Mouse (Mus musculus) spleen, postnatal 4 days (tissue): ENCODE measurements around the gene Gpx7.
A peak's percentile ranks its signal among the peaks of the same experiment; 100 is the strongest.
"Not testable (repeated sequence)": the region's sequence is repeated elsewhere in the genome, so short reads cannot be mapped to it uniquely, and the experiment has no call there.

ENCODE experiments used
- DNase-seq, 2 experiments: peaks; one replicate each; pipeline ENCODE4 v3.0.0; 2022; ENCODE audit warnings: low spot score in 2 of 2

Gpx7 gene

GRCm38 (mm10) chr4:108391124-108391523 lies 15.6 kb downstream of the Gpx7 start:
- no peak for DNase-seq

GRCm38 (mm10) chr4:108388741-108389140 lies 18.0 kb downstream of the Gpx7 start:
- DNase-seq: no peak

DNA sequence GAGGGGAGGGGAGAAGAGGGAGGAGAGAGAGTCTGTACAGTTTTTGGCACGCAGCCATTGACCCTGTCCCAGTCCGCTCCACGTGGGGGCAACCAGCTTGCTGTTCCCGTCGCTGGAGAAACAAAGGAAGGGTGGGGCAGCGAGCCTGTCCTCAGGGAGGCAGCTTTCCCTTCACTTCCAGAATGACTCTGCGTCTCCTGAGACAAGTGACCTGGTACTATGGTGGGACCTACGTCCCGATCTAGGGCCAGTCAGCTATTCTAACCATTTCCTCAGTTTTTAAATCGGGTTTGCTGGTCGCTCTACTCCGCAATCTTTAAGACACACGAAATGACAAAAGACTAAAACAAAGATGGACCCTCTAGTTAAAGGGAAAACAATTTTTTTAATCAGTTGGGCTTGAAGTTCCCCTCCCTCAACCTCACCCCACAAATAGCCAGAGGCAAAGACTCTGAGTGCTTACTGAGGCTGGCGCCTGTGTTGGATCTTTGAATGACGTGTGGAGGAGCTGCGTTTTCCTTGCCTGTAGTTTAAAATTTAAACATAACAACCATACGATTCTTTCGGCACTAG lies 19.0 kb downstream of the Gpx7 start:
- no peak for DNase-seq

GRCm38 (mm10) chr4:108387106-108387505 lies 19.7 kb downstream of the Gpx7 start:
- DNase-seq: no peak

GRCm38 (mm10) chr4:108386087-108386486 lies 20.7 kb downstream of the Gpx7 start:
- no peak for DNase-seq

DNA sequence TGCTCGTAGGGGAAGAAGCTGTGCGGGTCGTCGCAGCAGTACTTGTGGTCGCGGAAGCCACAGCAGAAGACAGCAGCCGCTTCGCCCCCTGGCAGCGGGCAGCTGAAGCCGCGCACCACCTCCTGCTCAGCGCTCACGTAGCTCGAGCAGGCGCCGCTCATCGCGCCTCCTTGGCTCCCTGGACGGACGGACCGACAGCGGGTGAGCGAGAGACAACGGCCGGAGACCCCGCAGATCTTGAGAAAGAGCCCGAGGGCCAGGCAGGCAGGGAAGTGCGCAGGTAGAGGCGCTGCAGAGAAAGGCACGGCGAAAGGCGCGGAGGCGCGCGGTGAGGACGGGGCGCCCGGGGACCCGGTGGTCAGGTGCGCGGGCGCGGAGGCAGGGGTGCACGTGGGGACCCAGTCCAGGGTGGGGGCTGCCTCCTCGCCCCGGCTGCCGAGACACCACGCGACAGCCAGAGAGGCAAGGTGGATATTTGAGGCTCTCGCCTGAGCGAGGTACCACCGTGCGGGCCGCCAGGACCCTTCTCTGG lies 23.5 kb downstream of the Gpx7 start, which contains the start of gene Shisal2a:
TSS of gene Shisal2a (minus strand) at position 167 of the 532 bp plus-strand sequence.
- DNase-seq: peak in 1 of 2 experiments; percentile 65

- DNase-seq: no peak
Measured at GRCm38 (mm10) chr4:108380146-108380545, 26.6 kb downstream of the Gpx7 start.

GRCm38 (mm10) chr4:108379476-108379875 lies 27.3 kb downstream of the Gpx7 start:
- no peak for DNase-seq

DNA sequence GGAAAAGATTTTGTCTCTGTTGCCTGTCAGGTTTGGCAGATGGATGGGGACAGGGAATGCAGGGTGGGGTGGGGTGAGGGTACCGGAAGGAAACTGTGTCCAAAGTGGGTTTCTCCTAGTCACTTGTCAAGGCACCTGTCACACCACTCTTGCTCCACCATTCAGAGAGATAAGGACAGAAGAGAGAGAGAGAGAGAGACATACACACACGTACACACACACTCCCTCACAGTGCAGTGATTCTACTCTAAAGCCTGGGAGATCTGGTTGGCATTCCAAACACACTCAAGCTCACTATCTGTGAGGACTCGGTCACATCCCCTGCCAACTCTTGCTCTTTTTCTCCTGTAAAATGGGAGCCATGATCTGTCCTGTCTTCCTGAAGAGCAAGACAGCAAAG lies 34.6 kb downstream of the Gpx7 start:
- no peak for DNase-seq

- DNase-seq: no peak
Measured at GRCm38 (mm10) chr4:108371421-108371820, 35.3 kb downstream of the Gpx7 start.

GRCm38 (mm10) chr4:108370409-108370808 lies 36.4 kb downstream of the Gpx7 start:
- no peak for DNase-seq

DNA sequence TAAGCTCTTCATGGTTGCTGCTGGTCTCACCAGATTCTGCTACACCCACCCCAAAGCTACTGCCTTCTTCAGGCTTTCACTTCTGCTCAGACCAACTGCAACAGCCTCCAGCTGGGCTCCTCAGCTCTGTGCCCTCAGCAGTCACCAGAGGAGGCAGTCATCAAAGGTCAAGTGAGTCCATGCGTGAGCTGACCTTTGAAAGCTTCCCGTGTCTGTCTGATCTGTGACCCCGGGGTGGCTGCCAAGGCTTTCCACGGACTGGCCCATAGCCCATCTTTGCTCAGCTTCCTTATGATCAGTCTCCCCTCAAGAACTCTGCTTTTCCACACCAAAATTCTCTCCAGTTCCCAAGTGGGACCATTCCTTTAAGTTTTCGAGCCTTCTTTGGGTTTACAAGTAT lies 37.5 kb downstream of the Gpx7 start:
- no peak for DNase-seq

GRCm38 (mm10) chr4:108364111-108364476 lies 42.7 kb downstream of the Gpx7 start:
- no peak for DNase-seq

- DNase-seq: no peak
Measured at GRCm38 (mm10) chr4:108363355-108364110, 43.2 kb downstream of the Gpx7 start.

DNA sequence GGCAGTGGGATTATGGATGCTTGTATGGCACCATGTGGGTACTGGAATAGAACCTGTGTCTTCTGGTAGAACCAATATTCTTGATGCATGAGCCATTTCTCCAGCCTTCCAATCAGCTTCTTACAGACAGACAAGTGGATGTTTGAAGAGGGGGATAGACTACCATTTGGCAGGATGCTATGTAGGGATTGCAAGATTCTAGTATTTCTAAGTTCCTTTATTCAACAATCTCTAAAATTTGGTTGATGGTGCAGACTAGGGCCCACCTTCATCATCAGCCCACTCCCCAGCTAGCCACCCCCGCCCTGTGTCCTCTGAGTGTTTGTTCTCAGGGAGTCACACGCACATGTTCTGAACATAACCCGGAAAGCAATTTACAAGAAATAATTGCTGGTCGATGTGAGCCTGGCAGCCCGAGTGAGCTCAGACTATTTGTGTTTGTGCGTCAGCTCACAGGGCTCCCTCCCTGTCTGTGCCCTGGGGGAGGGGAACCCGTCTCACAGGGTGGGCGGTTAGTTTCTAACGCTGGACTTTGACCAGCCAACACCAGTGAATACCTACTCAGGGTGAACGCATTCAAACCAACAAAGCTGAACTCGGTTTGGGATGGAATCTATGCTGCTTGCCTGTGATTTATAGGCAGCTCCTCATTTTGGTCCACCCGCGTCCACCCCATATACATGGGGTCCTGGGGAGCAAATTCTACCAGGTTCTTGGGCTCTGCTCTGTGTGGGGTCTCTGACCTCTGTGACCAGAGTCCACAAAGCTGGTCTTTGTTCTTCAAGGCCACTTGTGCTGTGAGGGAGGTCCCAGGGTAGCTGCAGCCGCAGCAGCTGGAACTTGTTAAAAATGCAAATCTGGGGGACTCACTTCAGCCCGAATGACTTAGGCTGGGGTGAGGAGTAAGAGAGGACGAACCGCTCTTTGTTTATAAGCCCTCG lies 44.2 kb downstream of the Gpx7 start:
- no peak for DNase-seq

DNA sequence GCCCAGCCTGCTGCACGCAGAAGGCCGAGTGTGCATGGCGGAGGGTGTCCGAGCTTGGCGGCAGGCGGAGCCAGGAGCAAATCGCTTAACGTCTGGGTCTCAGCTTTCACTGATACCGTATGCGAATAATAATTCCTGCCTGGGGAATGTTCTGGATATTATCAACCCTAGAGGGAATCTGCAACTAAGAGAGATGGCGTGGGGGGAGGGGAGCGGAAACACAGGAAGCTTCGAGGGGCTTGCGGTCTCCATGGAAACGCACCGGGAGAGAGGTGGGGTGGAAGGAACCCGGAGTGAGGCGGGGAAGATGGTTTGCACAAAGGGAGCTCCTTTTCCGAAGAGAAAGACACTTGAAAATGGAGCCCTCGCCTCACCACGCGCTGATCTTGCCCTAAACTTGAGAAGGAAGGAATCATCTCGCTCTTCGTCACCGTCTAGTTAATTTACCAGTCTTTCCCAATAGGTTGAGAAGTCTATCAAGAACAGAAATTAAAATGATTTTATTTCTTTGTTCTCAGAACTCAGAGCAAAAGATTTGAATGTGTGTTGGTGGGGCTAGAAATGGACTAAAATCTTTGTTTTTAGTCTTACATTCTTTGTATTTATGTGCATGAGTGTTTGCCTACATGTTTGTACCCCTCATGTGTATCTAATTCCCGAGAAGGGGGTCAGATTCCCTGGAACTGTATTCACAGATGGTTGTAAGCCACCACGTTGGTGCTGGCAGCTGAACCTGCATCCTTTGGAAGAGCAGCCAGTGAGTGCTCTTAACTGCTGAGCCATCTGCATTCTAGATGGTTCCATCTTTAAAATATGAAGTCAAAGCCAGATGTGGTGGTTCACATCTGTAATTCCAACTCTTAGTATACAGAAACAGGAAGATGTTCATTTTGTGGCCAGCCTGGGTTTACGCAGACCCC lies 46.4 kb downstream of the Gpx7 start:
- no peak for DNase-seq

GRCm38 (mm10) chr4:108358498-108358897 lies 48.3 kb downstream of the Gpx7 start:
- no peak for DNase-seq

DNA sequence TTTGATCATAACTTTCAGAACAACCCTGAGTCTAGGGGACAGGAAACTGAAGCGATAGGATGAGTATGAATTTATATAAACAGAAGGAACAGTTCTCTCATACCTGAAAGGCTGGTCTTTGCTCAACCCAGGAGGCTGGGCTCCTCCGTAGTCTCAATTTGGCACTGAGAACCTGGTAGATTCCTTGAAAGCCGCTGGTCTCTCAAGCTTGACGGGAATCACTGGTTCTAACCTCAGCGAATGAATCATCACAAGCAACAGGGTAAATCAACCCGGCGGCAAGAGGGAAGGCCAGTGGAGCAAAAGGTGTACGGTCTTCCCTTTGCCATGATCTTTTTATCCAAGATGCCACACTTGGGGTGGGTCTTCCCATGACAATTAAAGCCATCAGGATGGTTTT lies 49.3 kb downstream of the Gpx7 start:
- DNase-seq: no peak

GRCm38 (mm10) chr4:108353591-108353990 lies 53.2 kb downstream of the Gpx7 start:
- DNase-seq: not testable (repeated sequence)

- DNase-seq: no peak
Measured at GRCm38 (mm10) chr4:108350819-108351218, 55.9 kb downstream of the Gpx7 start.
